Mouse (Mus musculus) left cerebral cortex, postnatal 36 days (tissue): ENCODE measurements around the gene Agtpbp1. TPM values are rescaled to one million over a fixed set of nuclear protein-coding genes. Genes with fewer than 3 reads are reported as not detected.

Experiments
- total RNA-seq, 2 experiments: library from RNA; stranded (reverse); gene quantifications; 2 replicates each; pipeline ENCODE4 v1.2.3; 2021

Agtpbp1 gene
- total RNA-seq, 2 experiments from 2014 or later = 340 to 342 TPM

Other genes starting within 250 kb of the Agtpbp1 start
- 10 to 100 TPM; 81.2 to 93.5 TPM for gene Naa35, start within 50 bp of the Agtpbp1 start, total RNA-seq
- 10 to 100 TPM; 17.2 to 20.5 TPM for gene Golm1, start 90.6 kb upstream of the Agtpbp1 start, total RNA-seq
- not detected for gene 4921517D22Rik, start 108.9 kb upstream of the Agtpbp1 start, total RNA-seq
- gene Spata31d1a, start 125.1 kb upstream of the Agtpbp1 start, total RNA-seq = under 1 TPM; 0.12 to 0.25 TPM
- gene Spata31d1b, start 127.1 kb upstream of the Agtpbp1 start, total RNA-seq = not detected
- not detected for gene Spata31d1d, start 146.5 kb upstream of the Agtpbp1 start, total RNA-seq
- 1 to 10 TPM in 1 of 2 experiments, under 1 TPM in 1; 0.86 to 1.3 TPM for gene 1700014D04Rik, start 161.5 kb upstream of the Agtpbp1 start, total RNA-seq
- gene Isca1, start 184.6 kb upstream of the Agtpbp1 start, total RNA-seq = 100 to 1,000 TPM; 146 to 158 TPM
- gene Gm49354, start 197.0 kb upstream of the Agtpbp1 start, total RNA-seq = not detected
- 10 to 100 TPM; 56.0 to 66.8 TPM for gene Tut7, start 237.9 kb upstream of the Agtpbp1 start, total RNA-seq